Mouse (Mus musculus) liver, embryonic 14.5 days (tissue): ENCODE measurements around the gene Esr2. TPM values are rescaled to one million over a fixed set of nuclear protein-coding genes. Genes with fewer than 3 reads are reported as not detected.

ENCODE experiments used
- ATAC-seq: fragments of 200-750 bp; cut with Nextera tagmentation; 2 replicates; pipeline ENCODE4 v1.8.0; 2017; ENCODE audit warnings: moderate number of reproducible peaks, mild to moderate bottlenecking, moderate library complexity; ENCODE audit not compliant: insufficient read depth
- DNase-seq, 3 experiments: peaks; one replicate each; pipeline ENCODE4 v3.0.0-alpha.2; 2012 to 2013; ENCODE audit warnings: low read depth in 3 of 3, low spot score in 3 of 3
- H3K27ac ChIP-seq: fragments of 300-500 bp; sonication (generic); 2 replicates; pipeline ENCODE4 v1.5.1; 2014; ENCODE audit warnings: moderate library complexity, mild to moderate bottlenecking, control low read depth, inconsistent platforms
- H3K27me3 ChIP-seq: fragments of 300-500 bp; sonication (generic); 2 replicates; pipeline ENCODE4 v1.6.1; 2014; ENCODE audit warnings: mild to moderate bottlenecking, low read length, moderate library complexity; ENCODE audit not compliant: control insufficient read depth, insufficient read depth
- H3K36me3 ChIP-seq: fragments of 300-500 bp; sonication (generic); replicated peaks from 2 replicates; pipeline ENCODE4 v1.6.1; 2014; ENCODE audit warnings: low read depth; ENCODE audit not compliant: control insufficient read depth, insufficient read depth
- H3K4me1 ChIP-seq, 2 experiments: fragments of 200-500 bp in 1 of 2; fragments of 300-500 bp in 1 of 2; sonication (generic) in 1 of 2; replicated peaks; 2 replicates each; pipeline ENCODE4 v1.6.1; 2012 to 2014; ENCODE audit warnings: antibody characterized with exemption in 1 of 2, inconsistent platforms in 1 of 2, low read length in 1 of 2; ENCODE audit not compliant: control insufficient read depth in 2 of 2, insufficient read depth in 2 of 2
- H3K4me2 ChIP-seq: fragments of 300-500 bp; sonication (generic); 2 replicates; pipeline ENCODE4 v1.6.1; 2014; ENCODE audit warnings: low read depth, mild to moderate bottlenecking, control low read depth, moderate library complexity
- H3K4me3 ChIP-seq, 2 experiments: fragments of 200-500 bp in 1 of 2; fragments of 300-500 bp in 1 of 2; sonication (generic) in 1 of 2; 2 replicates each; pipeline ENCODE4 v1.5.1; 2012 to 2014; ENCODE audit warnings: low read depth in 2 of 2, low read length in 2 of 2, mild to moderate bottlenecking in 2 of 2, control low read depth in 1 of 2, inconsistent platforms in 1 of 2, moderate library complexity in 1 of 2; ENCODE audit not compliant: insufficient read depth in 1 of 2
- H3K9ac ChIP-seq: fragments of 300-500 bp; sonication (generic); replicated peaks from 2 replicates; pipeline ENCODE4 v1.6.1; 2014; ENCODE audit warnings: mild to moderate bottlenecking, control low read depth, moderate library complexity
- H3K9me3 ChIP-seq: fragments of 300-500 bp; sonication (generic); 2 replicates; pipeline ENCODE4 v1.6.1; 2016; ENCODE audit warnings: low read length, mixed read lengths; ENCODE audit not compliant: control insufficient read depth
- CTCF ChIP-seq: IDR thresholded peaks from 2 replicates; pipeline ENCODE4 v1.5.1; 2016; ENCODE audit warnings: antibody characterized with exemption, low read depth, control low read depth
- EP300 ChIP-seq: IDR thresholded peaks from 2 replicates; pipeline ENCODE4 v1.6.1; 2016; ENCODE audit warnings: antibody characterized with exemption, low read depth
- WGBS: fragments of 180-500 bp; shearing (Covaris S2); extraction: QIAGEN DNeasy Blood & Tissue Kit; methylation state at CpG from one replicate; pipeline ENCODE4 v1.1.7; 2014; ENCODE audit not compliant: insufficient replicate concordance; 5-methylcytosine and 5-hydroxymethylcytosine counted together
- polyA plus RNA-seq, 2 experiments: library from polyadenylated mRNA; depleted of rRNA in 1 of 2; stranded (reverse) in 1 of 2; unstranded in 1 of 2; fragments of >200 nt; fragmentation: Nextera tagmentation in 1 of 2; extraction: Ambion mirVana in 1 of 2; gene quantifications; 2 replicates each; pipeline versions ENCODE4 v1.2.1 to v1.2.3; 2012 to 2014

The Esr2 gene
- polyA plus RNA-seq, 2 experiments = 0.01 TPM; not detected in 1

DNA sequence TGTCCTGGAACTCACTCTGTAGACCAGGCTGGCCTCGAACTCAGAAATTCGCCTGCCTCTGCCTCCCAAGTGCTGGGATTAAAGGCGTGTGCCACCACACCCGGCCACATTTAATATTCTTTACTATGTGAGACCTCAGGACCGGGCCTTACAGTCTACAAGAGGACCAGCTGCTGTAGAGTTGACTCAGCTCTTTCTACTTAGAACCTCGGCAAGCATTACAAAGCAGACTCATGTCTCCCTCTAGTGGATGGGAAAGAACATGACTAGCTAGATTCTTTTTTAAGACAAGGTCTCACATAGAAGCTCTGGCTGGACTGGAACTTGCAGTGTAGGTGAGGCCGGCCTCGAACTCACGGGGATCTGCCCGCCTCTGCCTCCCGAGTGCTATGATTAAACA lies 13.9 kb upstream of the Esr2 start:
- H3K4me2 ChIP-seq = no peak overlapping the region
- H3K4me1 ChIP-seq = peaks cover 4% of the 10 kb centered on the region in 2 experiments
- TF ChIP-seq CTCF = peak; percentile 76
- TF ChIP-seq EP300 = no peak
- ATAC-seq (no peak), DNase-seq (peak; percentile 35 to 57 (median 43))
- H3K27me3 ChIP-seq = no peaks in the 10 kb centered on the region
- H3K9me3 ChIP-seq = no peaks in the 10 kb centered on the region
- H3K27ac ChIP-seq = no peak overlapping the region
- H3K4me3 ChIP-seq = no peak overlapping the region
- no peaks in the 10 kb centered on the region for H3K36me3 ChIP-seq
- 28% methylated on average over 11 of the region's 11 CpGs for WGBS
- no peak overlapping the region for H3K9ac ChIP-seq

DNA sequence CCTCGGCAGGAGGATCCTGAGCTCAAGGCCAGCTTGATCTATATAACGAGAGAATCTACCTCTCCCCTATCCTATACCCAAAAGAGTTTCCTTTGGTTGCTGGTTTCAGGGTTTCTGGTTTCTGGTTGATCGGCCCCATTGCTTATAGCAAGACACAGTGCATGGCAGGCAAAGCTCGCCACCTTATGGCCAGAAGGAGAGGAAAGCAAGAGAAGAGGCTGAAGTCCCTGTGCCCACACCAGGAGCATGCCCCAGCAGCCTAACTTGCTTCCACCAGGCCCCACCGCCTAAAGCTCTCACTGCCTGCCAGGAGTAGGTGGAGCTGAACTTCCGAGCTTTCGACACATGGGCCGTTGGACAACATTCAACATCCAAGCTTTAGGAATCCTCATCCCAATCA lies 10.8 kb upstream of the Esr2 start:
- no peak overlapping the region for H3K4me2 ChIP-seq
- no peaks in the 10 kb centered on the region for H3K4me1 ChIP-seq
- H3K9ac ChIP-seq = no peak overlapping the region
- ATAC-seq (no peak), DNase-seq (no peak)
- no peak overlapping the region for H3K4me3 ChIP-seq
- no peaks in the 10 kb centered on the region for H3K27me3 ChIP-seq
- no peaks in the 10 kb centered on the region for H3K36me3 ChIP-seq
- H3K9me3 ChIP-seq = no peaks in the 10 kb centered on the region
- no peak for TF ChIP-seq EP300
- TF ChIP-seq CTCF = peak; percentile 40
- H3K27ac ChIP-seq = no peak overlapping the region
- 49% methylated on average over 8 of the region's 8 CpGs for WGBS

DNA sequence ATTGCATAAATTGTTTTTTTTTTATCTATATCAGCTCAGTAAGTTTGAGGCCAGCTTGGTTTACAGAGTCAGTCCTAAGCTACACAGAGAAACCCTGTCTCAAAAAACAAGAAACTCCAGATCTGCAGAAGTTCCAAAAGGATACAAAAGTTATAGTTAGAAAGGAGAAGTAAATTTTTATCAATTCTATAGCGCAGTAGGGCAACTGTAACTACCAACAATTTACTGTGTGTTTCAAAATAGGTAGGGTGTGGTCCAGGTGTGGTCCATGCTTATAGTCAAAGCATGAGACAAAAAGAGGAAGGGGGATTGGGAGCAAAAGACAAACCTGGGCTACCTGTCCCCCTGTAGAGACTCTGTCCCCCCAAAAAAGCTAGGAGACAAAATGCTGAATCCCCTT lies 9.4 kb upstream of the Esr2 start:
- TF ChIP-seq CTCF = no peak
- TF ChIP-seq EP300 = no peak
- Histone ChIP-seq H3K4me1 (no peaks in the 10 kb centered on the region), H3K27me3 (no peaks in the 10 kb centered on the region), H3K36me3 (no peaks in the 10 kb centered on the region), H3K27ac (no peak overlapping the region), H3K4me3 (no peak overlapping the region), H3K9ac (no peak overlapping the region), H3K4me2 (no peak overlapping the region), H3K9me3 (no peaks in the 10 kb centered on the region)
- WGBS = 66% methylated on average over 1 of the region's 1 CpGs
- DNase-seq (no peak), ATAC-seq (no peak)

GRCm38 (mm10) chr12:76185167-76185816 lies 8.2 kb upstream of the Esr2 start:
- no peaks in the 10 kb centered on the region for H3K27me3 ChIP-seq
- H3K36me3 ChIP-seq = no peaks in the 10 kb centered on the region
- no peak for TF ChIP-seq EP300
- no peak for TF ChIP-seq CTCF
- no peak overlapping the region for H3K4me3 ChIP-seq
- H3K27ac ChIP-seq = no peak overlapping the region
- no peaks in the 10 kb centered on the region for H3K4me1 ChIP-seq
- 54% methylated on average over 10 of the region's 10 CpGs for WGBS
- DNase-seq = no peak
- no peak for ATAC-seq
- no peak overlapping the region for H3K4me2 ChIP-seq
- no peak overlapping the region for H3K9ac ChIP-seq
- no peaks in the 10 kb centered on the region for H3K9me3 ChIP-seq

GRCm38 (mm10) chr12:76184271-76184670 lies 7.2 kb upstream of the Esr2 start:
- Histone ChIP-seq H3K27ac (no peak overlapping the region), H3K36me3 (no peaks in the 10 kb centered on the region), H3K4me2 (no peak overlapping the region), H3K9ac (no peak overlapping the region), H3K9me3 (no peaks in the 10 kb centered on the region), H3K4me3 (no peak overlapping the region), H3K27me3 (no peaks in the 10 kb centered on the region), H3K4me1 (no peaks in the 10 kb centered on the region)
- ATAC-seq (no peak), DNase-seq (no peak)
- TF ChIP-seq EP300 (no peak), CTCF (no peak)
- WGBS = 52% methylated on average over 6 of the region's 6 CpGs
